Mouse (Mus musculus): ENCODE measurements around the gene Pstpip1.

Gene Pstpip1

DNA sequence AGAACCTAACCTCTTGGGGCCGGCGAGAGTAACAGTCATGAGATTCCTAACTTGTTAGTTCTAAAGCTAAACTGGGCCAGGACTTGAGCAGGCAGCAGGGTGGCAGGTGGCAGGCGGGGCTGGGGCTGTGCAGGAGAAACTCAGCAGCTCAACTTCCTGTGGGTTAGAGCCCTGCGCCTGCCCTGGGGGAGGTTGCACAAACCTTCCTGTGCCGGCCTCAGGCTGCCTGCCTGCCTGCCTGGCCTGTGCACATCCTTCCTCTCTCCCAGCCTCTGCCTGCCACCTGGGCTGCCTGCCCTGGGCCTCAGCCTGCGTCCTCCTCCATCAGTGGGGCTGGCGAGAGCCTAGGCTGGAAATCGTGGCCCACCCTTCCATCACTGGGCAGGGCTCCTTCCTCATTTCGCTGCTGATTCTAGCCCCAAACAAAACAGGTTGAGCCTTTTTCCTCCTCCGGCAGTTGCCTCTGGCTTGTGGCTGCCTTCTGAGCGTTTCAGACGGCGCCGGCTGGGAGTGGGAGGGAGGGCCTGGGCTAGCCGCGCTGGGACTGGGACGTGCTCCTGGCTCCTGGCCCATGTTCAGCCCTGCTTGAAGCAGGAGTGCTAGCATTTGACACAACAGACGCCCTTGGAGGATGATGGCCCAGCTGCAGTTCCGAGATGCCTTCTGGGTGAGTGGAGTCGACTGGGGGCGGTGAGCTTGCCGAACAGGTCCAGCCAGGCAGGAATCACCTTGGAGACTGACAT, at the start of gene Pstpip1:
Gene Pstpip1 (plus strand): TSS at position 185 of the 743 bp plus-strand sequence.
- DNase-seq = peak; percentile 48 to 51

- peak; percentile 94 to 96 for DNase-seq
Observed at GRCm38 (mm10) chr9:56041372-56042180, 48.2 kb upstream of the Pstpip1 start, which contains the start of gene Rcn2. Gene Rcn2, plus strand, starts transcription at chr9:56041845.

- DNase-seq = no peak
Observed at GRCm38 (mm10) chr9:56042181-56042621, 47.6 kb upstream of the Pstpip1 start.

- DNase-seq = no peak
Observed at GRCm38 (mm10) chr9:56053796-56054195, 36.0 kb upstream of the Pstpip1 start.

DNA sequence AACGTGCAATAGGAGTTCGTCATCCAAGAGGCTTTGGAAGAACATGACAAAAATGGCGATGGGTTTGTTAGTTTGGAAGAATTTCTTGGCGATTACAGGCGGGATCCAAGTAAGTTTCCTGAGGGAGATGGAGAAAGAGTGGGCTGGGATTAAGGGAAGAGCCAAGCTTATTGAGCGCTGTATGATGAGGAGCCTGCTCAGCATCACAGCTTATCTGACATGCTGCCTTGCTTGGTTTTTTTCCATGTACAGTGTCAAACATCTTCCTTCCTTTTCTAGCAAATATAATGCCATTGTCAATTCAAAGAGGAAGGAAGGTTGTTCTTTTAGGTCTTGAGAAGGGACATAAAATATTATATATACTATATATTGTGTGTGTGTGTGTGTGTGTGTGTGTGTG, 33.6 kb upstream of the Pstpip1 start:
- no peak for DNase-seq

DNA sequence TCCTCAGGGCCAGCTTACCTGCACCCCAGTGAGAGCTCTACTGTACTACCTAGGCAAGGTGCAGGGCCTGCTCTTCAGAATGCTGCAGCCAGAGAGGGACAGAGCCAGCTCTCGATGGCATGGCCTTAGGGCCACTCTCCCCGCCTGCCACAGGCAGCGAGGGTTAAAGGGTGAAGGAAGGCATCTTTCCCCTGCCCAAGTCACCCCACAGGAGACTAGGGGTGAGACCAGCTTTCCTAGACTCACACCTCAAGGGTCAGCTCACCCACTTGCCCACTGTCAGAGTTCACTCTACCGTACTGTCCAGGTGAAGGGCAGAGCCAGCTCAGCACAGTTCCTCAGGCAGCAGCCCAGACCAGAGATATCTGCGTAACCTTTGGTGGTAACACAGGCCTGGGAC, 27.4 kb upstream of the Pstpip1 start:
- no peak for DNase-seq

DNA sequence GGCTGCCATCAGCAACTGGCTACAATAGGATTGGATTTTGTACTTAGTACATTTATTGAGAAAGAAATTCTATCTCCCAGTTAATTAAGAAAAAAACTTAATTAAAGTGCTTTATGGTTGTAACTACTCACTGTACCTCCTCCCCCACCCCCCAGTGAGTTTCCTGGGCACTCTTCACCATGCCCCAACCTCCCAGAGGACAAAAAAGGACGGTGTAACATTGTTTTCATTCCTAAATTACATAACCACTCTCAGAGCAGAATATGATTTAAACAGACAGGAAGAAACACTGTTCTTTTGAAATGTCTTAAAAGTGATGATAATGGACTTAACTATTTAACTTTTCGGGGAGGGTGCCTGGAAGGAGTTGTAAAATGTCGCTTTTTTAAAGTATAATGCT, 24.8 kb upstream of the Pstpip1 start:
- DNase-seq = no peak

- DNase-seq = no peak
Observed at GRCm38 (mm10) chr9:56067964-56068363, 21.8 kb upstream of the Pstpip1 start.

- DNase-seq = no peak
Observed at GRCm38 (mm10) chr9:56068630-56069029, 21.1 kb upstream of the Pstpip1 start.

DNA sequence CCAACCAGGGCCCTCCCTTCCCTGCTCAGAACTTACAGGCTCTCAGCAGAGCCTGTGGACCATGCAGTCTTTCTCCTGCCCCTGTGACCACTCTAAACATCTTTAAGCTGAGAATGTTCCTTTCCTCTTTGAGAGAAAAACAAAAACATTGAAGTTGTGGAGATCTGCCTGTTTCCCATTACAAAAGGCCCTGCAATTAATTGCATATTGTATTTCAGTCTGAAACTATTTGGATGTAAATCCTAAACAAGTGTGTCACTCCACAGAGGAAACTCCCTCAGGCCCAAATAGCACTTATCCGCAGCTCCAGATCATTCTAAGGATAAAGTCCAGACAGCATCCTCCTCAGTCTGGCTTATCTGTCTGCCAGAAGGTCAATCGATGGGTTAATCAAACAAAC, 16.9 kb upstream of the Pstpip1 start:
- no peak for DNase-seq

DNA sequence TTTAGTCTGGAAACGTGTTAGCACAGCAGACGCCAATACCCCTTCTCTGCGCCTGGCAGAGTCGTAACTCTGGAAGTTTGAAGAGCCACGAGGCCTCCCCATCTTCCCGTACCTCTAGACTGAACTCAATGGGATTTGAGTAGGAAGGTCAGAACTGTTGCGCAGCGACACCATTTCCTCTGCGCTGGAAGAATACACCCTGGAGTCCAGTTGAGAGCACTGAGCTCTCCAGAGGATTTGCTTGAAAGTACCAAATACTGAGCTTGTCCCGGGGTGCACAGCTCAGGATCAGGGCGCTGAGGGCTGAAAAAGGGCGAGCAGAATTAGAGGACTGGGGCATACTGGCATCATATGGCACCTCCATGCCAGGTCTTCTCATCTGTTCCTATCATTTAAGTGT, 14.9 kb upstream of the Pstpip1 start:
- DNase-seq = no peak

GRCm38 (mm10) chr9:56075264-56075663, 14.5 kb upstream of the Pstpip1 start:
- peak; percentile 40 to 44 for DNase-seq

DNA sequence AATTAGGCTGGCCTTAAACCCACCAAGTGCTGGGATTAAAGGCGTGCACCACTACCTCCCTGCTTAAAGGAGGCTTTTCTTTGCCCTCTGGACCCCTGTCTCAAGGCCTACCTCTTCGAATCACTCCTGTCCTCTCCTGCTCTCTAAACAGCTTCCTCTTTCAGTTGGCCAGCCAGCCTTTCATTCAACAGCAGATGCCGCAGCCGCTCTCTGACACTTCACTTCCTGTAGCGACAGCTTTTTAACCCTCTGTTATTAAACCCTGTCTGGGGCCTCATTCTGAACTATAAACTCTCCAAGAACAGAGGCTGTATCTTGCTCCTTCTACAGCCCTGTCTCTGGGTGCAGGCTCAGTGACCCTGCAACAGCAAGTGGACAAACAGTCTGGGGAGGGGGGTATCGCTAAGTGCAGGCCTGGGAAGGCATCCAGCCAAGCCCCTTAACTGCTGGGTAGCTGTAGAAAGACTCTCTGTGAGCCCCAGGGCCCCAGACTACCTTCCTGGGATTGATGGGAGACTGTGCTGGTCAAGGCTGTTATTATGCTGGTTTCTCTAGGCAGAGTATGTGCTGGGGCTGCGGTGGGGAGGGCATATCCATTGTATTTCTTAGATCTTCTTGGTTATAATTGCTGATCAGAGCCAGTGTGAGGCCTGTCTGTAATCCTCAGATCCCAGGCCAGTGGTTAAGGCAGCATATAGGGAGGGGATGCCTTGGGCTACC, 13.7 kb upstream of the Pstpip1 start:
- DNase-seq = no peak

- DNase-seq = no peak
Observed at GRCm38 (mm10) chr9:56079587-56079986, 10.2 kb upstream of the Pstpip1 start.

DNA sequence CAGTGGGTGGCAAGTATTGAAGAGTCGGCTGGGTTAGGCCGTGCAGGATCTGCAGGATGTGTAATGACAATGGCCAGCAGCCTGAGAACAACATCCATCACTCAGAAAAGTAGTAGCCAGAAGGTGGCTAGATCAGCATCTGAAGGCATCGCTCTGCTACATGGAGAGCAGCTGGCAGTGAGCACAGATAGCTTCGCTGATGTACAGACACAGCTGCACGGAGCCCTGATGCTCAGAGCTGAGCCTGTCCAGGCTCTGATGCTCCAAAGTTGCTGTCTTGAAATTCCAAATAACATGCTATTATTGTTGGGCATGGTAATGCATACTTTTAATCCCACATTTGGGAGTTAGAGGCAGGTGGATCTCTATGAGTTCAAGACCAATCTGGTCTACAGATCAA, 3.2 kb upstream of the Pstpip1 start:
- DNase-seq = no peak

DNA sequence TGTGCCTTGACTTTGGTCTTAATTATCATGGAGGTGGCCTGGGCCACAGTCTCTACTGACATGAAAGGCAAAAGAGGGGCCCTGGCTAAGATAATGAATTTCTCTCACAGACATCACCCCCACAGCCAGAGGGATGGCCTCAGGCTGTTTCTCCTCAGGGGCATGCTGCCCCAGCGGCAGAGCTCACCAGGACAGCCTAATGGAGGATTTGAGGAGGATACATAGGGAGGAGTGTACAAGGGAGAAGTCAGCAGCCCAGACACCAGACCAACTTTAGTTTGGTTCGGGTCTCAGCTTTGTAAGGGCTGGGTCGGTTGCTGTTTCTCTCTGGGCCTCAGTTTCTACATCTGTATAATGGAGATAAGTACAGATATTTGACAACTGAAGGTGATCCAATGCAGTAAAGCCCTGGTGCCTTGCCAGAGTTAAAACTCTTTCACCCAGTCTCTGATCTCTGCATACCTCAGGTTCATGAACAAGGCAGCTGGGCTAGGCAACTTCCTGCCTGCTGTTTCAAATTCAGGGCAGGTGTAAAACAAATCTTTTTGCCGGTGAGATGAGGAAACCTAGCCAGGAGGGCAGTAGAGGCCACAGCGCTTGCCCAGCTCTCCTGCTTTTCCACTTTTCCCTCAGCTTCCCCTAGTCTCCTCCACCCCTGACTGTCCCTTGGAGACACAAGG, 924 bp downstream of the Pstpip1 start:
- no peak for DNase-seq

DNA sequence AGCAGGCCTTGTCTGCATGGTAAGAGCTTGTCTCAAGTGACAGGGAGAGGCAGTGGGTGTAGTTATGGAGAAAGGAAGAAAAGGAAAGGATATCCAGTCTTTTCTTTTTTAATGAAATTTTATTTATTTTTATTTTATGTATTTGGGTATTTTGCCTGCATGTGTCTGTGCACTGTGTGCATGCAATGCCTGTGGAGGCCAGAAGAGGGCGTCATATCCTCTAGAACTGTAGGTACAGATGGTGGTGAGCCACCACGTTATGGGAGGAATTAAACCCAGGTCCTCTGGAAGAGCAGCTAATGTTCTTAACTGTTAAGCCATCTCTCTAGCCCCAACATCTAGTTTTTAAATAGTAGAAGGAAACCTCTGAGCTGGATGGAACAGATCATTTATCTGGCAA, 2.3 kb downstream of the Pstpip1 start:
- DNase-seq = no peak

DNA sequence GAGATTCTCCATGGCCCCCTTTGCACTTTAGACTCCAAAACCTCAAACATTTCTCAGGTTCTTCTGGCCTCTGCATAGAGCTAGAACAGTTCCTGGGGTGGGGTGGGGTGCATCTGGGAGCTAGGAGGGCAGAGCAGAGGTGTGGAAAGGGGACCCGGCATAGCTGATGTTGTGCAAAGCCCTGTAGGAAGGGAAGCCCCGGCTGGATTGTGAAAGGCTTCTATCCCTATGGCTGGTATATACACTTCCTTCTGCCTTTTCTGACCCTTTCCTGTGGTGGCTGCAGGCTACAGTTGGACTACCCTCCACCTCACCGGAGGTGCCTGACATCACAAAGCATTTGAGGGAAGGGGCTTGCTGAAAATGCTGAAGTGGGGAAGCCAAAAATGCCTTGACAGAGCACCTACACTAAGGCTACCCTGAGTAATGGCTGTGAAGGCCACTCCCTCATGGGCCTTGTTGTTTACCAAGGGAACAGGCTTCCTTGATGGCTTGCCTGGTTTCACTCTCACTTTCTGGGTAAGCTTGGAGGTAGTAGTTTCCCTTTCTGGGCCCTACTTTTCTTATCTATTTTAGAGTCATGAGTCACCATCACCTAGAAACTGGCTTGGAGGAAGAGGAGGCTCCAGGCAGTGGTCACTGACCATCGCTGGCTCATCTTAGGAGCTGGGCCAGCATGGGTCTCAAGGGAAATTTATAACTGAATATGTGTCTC, 8.0 kb downstream of the Pstpip1 start:
- no peak for DNase-seq

- no peak for DNase-seq
Observed at GRCm38 (mm10) chr9:56100041-56100522, 10.3 kb downstream of the Pstpip1 start.

DNA sequence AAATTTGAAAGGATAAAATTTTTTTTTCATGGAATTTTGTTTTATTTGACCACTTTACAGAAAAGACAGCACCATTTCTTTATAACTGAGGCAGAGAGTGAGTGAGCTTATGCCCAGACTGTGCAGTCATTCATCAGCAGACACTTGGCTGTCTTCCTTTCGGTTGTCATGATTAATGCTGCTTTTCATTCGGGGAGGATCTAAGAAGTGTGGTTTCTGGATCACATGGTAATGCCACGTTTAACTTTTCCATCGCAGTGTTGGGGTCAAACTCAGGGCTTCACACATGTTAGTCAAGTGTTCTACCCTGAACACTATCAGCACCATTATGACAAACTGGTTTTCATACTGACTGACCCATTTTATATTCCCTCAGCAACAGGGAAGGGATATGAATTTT, 11.3 kb downstream of the Pstpip1 start:
- no peak for DNase-seq

DNA sequence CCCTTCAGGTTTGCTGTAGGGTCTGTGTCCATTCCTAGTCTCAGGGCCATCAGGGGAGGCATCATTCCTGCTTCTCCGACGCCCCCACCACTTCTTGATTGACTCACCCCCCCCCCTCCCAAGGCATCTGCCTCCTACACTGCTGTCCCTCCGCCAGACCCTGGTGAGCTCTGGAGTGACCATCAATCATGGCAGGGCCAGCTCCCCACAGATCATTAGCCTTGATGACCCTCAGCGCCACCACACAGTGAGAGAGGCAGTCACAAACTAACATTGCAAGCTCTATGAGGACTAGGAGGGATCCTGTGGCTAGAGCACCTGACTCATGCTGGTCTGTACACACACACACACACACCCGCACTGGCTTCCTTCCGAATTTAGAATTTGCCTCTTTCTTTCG, 15.2 kb downstream of the Pstpip1 start:
- no peak for DNase-seq

All from cerebellum, adult 18-20 months (tissue).